Mouse (Mus musculus) cerebellum, postnatal 10 days (tissue): ENCODE data around the gene Dmrtc1b.
"Not testable (repeated sequence)": the region's sequence is repeated elsewhere in the genome, so short reads cannot be mapped to it uniquely, and the experiment has no call there.

Experiments used
- DNase-seq, 2 experiments: peaks; one replicate each; pipeline ENCODE4 v3.0.0; 2021; ENCODE audit warnings: mixed read lengths in 2 of 2

Gene Dmrtc1b

GRCm38 (mm10) chrX:102707535-102707934 is at the start of gene Dmrtc1b, which contains the start of gene Gm9112:
Gene Dmrtc1b, plus strand, starts transcription at chrX:102707865.
Gene Gm9112, minus strand, starts transcription at chrX:102707635.
- not testable (repeated sequence) for DNase-seq

GRCm38 (mm10) chrX:102660712-102661111 is 47.0 kb upstream of the Dmrtc1b start:
- peak; percentile 18 to 19 for DNase-seq

GRCm38 (mm10) chrX:102666641-102667040 is 41.0 kb upstream of the Dmrtc1b start:
- DNase-seq: no peak

DNA sequence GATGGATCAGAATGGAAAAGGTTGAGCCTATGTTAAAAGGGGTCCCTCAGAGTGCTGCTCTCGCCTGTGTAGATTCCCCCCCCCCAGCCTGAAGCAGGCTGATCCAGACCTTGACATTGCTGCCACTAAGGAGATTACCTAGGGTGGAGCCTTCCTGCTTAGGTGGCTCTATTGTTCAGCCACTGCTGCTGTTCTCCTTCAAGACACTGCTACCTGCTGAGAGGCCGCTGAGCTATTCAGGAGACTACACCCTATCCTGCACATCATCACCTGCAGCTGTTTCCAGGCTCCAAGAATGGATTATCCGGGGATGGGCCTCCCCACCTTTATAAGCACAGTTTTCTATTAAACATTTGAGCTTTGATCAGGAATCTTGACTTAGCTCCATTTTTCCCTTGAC is 23.0 kb upstream of the Dmrtc1b start:
- not testable (repeated sequence) for DNase-seq

DNA sequence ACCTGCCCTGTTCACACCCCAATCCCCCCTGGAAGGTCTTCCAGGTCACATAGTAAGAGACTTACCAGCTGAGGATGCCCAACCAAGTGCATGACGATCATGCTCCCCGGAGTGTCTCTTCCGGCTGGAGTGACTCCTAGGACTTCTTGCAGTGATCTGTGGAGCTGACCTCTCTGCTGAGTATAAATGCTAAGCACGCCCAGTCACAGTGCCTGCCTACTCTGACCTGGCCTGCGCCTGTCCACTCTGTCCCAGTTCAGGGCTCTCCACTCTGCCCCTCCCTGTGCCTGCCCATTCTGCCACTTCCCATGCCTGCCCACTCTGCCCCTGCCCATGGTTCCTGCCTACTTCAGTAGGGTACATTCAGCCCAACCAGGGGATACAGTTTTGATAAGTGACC is 20.8 kb upstream of the Dmrtc1b start, which contains the start of gene Gm3880:
Gm3880 (minus strand) TSS at position 101 of the 400 bp plus-strand sequence.
- DNase-seq: not testable (repeated sequence)

- peak; percentile 69 to 75 for DNase-seq
Measured at GRCm38 (mm10) chrX:102689252-102689651, 18.4 kb upstream of the Dmrtc1b start.

DNA sequence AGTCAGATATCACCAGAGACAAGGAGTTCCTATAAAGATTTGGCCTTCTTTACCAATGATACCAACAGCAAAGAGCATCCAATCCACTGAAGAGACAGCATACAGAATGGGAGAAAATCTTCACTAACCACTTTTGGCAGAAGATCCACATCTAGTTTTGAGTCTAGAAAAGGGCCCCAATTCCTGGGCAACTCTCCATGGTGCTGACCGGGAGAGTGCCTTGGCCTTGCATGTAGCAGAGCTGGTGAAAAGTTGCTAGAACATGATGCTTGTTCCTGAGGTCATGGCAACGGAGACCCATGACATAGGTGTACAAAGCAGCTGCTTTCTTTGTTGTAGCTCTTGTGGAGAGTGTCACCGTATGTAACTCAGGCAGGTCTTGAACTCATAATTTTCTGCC is 7.0 kb upstream of the Dmrtc1b start:
- DNase-seq: peak in 1 of 2 experiments; percentile 15

- DNase-seq: peak; percentile 52 to 62
Measured at GRCm38 (mm10) chrX:102724226-102724625, 16.6 kb downstream of the Dmrtc1b start.
